Mouse (Mus musculus) lung, postnatal 36 days (tissue): ENCODE results near the gene Pfn4.
A peak's percentile ranks its signal among the peaks of the same experiment; 100 is the strongest.
"Not testable (repeated sequence)": the region's sequence is repeated elsewhere in the genome, so short reads cannot be mapped to it uniquely, and the experiment has no call there.

Experiments
- DNase-seq: peaks from one replicate; pipeline ENCODE4 v3.0.0; 2022; ENCODE audit warnings: mixed read lengths

The Pfn4 gene

GRCm38 (mm10) chr12:4768492-4769332, at the start of gene Pfn4, which contains the start of gene Fam228b:
TSS of gene Pfn4 (plus strand) at chr12:4769022.
TSS of gene Fam228b (minus strand) at chr12:4769267.
- peak; percentile 97 for DNase-seq

- DNase-seq = no peak
Observed at GRCm38 (mm10) chr12:4719066-4719761, 49.6 kb upstream of the Pfn4 start.

GRCm38 (mm10) chr12:4719762-4720754, 48.8 kb upstream of the Pfn4 start:
- no peak for DNase-seq

GRCm38 (mm10) chr12:4729165-4729564, 39.7 kb upstream of the Pfn4 start:
- DNase-seq = no peak

- DNase-seq = no peak
Observed at GRCm38 (mm10) chr12:4731629-4732028, 37.2 kb upstream of the Pfn4 start.

- DNase-seq = no peak
Observed at GRCm38 (mm10) chr12:4732332-4732731, 36.5 kb upstream of the Pfn4 start.

- DNase-seq = no peak
Observed at GRCm38 (mm10) chr12:4738031-4738576, 30.7 kb upstream of the Pfn4 start, which contains the start of gene Fam228a. TSS of gene Fam228a (minus strand) at chr12:4738430.

GRCm38 (mm10) chr12:4740823-4741222, 28.0 kb upstream of the Pfn4 start:
- no peak for DNase-seq

- DNase-seq = no peak
Observed at GRCm38 (mm10) chr12:4742183-4742582, 26.6 kb upstream of the Pfn4 start.

GRCm38 (mm10) chr12:4744486-4744885, 24.3 kb upstream of the Pfn4 start:
- no peak for DNase-seq

- DNase-seq = not testable (repeated sequence)
Observed at GRCm38 (mm10) chr12:4754451-4754850, 14.4 kb upstream of the Pfn4 start.

GRCm38 (mm10) chr12:4757060-4757459, 11.8 kb upstream of the Pfn4 start:
- no peak for DNase-seq

GRCm38 (mm10) chr12:4769333-4769723, 506 bp downstream of the Pfn4 start:
- no peak for DNase-seq

- no peak for DNase-seq
Observed at GRCm38 (mm10) chr12:4774895-4775587, 6.2 kb downstream of the Pfn4 start.

- DNase-seq = no peak
Observed at GRCm38 (mm10) chr12:4775588-4775949, 6.7 kb downstream of the Pfn4 start.

- no peak for DNase-seq
Observed at GRCm38 (mm10) chr12:4777734-4778133, 8.9 kb downstream of the Pfn4 start.

- DNase-seq = no peak
Observed at GRCm38 (mm10) chr12:4780245-4780644, 11.4 kb downstream of the Pfn4 start.

- DNase-seq = no peak
Observed at GRCm38 (mm10) chr12:4781270-4781669, 12.4 kb downstream of the Pfn4 start.

- not testable (repeated sequence) for DNase-seq
Observed at GRCm38 (mm10) chr12:4781725-4782404, 13.0 kb downstream of the Pfn4 start.

- no peak for DNase-seq
Observed at GRCm38 (mm10) chr12:4783598-4783997, 14.8 kb downstream of the Pfn4 start.

GRCm38 (mm10) chr12:4784466-4784865, 15.6 kb downstream of the Pfn4 start:
- DNase-seq = no peak
